Mouse (Mus musculus) layer of hippocampus, adult 2 months (tissue): ENCODE measurements at regions not wholly inside any gene's neighbourhood (a gene's known extent, or its start where the extent isn't known, plus 50 kb on each side); places are given as distances from the start of the nearest gene placed in this dataset.
"Not testable (repeated sequence)": the region's sequence is repeated elsewhere in the genome, so short reads cannot be mapped to it uniquely, and the experiment has no call there.

Experiments
- DNase-seq, 2 experiments: peaks; one replicate each; pipeline ENCODE4 v3.0.0; 2022; ENCODE audit warnings: low spot score in 2 of 2
- H3K27ac ChIP-seq: fragments of 200-600 bp; 2 replicates; pipeline ENCODE4 v1.8.1; 2022
- H3K4me3 ChIP-seq: fragments of 200-600 bp; 2 replicates; pipeline ENCODE4 v1.8.1; 2022; ENCODE audit warnings: mild to moderate bottlenecking
- CTCF ChIP-seq: fragments of 200-600 bp; conservative IDR thresholded peaks from 2 replicates; pipeline ENCODE4 v1.8.1; 2022; ENCODE audit warnings: antibody characterized with exemption, mild to moderate bottlenecking, moderate library complexity

DNA sequence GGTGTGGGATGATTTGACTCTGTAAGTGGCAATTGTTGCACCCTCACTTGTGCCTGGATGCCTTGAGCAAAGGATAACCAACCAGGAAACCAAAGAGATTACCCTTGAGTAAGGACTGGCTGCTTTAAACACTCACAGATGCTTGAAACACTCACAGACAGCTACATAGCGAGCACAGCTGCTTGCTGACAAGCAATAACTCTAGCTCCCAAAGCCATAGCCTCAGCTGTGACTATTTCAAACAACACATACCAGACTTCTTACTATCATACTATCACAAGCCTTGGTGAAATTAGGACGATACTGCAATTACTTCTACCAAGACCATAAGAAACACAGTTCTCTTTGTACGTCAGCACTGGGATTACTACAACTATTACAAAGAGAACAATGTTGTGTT lies 163.9 kb upstream of the Arrdc3 start:
- no peak overlapping the region for H3K4me3 ChIP-seq
- no peak for DNase-seq
- no peak overlapping the region for H3K27ac ChIP-seq
- no peak for TF ChIP-seq CTCF

DNA sequence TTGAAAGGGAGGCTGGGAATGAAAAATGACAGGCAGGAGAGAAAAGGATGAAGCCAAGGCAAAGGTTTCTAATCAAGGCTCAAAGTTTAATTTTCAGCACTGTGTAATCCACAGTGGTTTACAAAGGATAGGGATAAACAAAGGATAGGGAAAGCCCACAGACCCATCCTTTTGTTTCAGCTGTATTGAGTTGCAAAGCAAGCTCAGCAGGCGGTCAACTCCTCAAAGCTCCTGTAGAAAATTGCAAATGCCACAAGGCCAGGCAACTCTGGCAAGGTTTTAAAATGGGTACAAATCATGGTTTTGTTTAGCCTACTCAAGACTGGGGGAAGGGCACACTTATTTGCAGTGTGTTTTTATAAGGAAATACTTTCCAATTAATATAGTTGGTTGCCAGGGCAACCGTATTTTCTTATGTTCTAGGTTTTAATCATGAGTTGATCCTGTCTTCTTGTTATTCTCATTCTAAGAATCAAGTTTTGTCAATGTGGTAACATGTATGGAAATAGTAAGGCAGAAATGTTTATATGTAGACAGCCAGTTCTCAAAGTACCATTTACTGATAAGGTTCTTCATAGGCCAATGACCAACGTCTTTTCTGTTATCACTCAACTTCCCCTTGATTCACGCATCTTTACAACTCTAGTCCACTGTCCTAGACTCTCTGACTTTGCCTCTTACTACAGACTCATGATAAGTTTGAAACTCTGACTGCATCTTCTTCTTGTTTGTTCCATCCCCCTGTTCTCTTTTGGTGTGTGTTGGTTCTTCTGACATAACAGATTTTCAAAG lies 159.8 kb upstream of the Arrdc3 start:
- no peak for DNase-seq
- H3K27ac ChIP-seq = no peak overlapping the region
- H3K4me3 ChIP-seq = no peak overlapping the region
- TF ChIP-seq CTCF = no peak

DNA sequence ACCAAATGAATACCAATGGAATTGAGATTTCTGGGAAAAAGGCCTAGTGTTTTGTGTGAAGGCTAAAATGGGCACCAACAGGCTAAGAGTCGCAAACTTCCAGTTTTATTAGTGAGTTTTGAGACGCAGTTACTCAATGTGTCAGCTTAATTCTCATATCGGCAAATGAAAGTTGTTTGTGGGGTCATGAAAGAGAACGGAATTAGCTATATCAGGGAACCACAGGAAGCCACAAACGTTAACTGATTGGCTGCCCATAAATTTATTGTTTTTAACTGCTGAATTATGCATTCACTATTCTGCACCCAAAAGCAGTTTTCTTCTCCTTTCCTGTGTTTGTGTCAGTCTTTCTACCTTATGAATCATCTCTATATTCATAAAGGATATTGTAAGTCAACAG lies 154.0 kb upstream of the Arrdc3 start:
- no peak for TF ChIP-seq CTCF
- no peak for DNase-seq

DNA sequence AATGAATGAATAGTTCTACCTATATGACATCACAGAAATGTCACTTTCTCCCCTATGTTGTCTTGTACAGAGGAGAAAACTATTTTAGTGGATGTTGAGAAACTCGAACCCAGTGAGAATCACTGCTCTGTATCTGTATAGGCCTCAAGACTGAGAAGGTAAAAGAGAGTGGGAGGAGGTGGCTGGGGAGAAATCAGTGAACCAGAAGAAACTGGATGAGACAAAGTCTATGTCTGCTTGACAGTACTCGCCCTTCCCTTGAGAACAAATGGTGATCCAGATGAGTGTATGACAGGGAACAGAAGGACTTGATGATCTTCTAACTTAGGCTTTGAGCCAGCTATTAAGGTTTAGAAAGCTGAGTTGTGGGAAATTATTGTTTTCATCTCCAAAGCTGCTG lies 137.2 kb upstream of the Arrdc3 start:
- Histone ChIP-seq H3K4me3 (no peak overlapping the region), H3K27ac (no peak overlapping the region)
- DNase-seq = no peak
- no peak for TF ChIP-seq CTCF

More for the DNA sequence above, 154.0 kb upstream of the Arrdc3 start:
- H3K4me3 ChIP-seq = no peak overlapping the region
- no peak overlapping the region for H3K27ac ChIP-seq

DNA sequence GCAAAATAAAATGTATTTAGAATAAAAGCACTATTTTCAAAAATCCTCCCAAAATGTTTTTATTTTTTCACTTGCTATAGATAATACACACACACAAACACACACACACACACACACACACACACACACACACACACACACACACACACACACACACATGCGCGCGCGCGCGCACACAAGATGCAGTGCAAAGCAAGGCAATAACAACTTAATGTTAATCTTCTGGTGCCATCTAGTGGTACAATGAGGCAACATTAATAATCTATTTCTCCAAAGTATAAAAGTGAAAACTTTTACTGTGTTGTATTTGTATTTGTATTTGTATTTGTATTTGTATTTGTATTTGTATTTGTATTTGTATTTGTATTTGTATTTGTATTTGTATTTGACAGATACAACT lies 136.2 kb upstream of the Arrdc3 start:
- DNase-seq = peak in 1 of 2 experiments; percentile 17
- TF ChIP-seq CTCF = peak; percentile 70
- H3K27ac ChIP-seq, H3K4me3 ChIP-seq: not testable (repeated sequence)
